Comparison of ENCODE assay signal across 17 mouse cellular contexts in the genomic region with DNA sequence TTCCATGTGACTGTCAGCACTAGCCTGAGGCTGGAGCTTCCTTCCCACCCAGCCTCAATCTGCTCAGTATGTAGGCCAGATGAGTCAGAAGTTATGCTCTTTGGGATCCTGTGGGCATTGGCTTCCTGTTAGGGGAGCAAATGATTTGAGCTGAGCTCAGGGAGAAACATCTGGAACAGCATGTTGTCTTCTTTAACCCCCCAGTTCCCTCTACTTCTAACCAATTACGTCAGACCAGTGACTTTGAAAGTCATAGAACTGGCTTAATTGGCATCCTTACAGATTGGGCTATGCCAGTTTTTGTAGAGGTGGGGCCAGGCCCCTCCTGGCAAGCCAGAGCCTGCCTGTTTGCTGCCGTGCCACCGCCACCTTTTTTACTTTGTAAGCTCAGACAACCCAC. TPM values are rescaled to one million over a fixed set of nuclear protein-coding genes. Genes with fewer than 3 reads are reported as not detected.
DNase-seq lines count a peak whose midpoint lies in the region; TF ChIP-seq lines count a peak whose summit lies in the region.
"Had no signal": no experiment of that assay in that cellular context is flagged by ENCODE, and none has a peak within 500 bp of the region (broad histone marks: within the 10 kb centered on the region; RNA-seq: fewer than 3 reads in every experiment).

No protein-coding gene starts in this region.

- TF ChIP-seq POLR2A in kidney, adult 2 months (IDR thresholded peaks at IDR 0.05; ENCODE audit: low read depth, low read length): no peak

- H3K4me1 ChIP-seq in kidney, adult 2 months (ENCODE audit: control insufficient read depth, insufficient read depth, low read length): peaks cover 67% of the 10 kb centered on the region

- TF ChIP-seq CTCF in kidney, adult 2 months (conservative IDR thresholded peaks at IDR 0.05; ENCODE audit: insufficient read depth, insufficient read length, low read depth, low read length): no peak

- DNase-seq in adrenal gland, postnatal 14 days: peak; percentile 36
- no peak for DNase-seq in adrenal gland, postnatal 4 days (ENCODE audit: low spot score in 2 of 2)
- DNase-seq in kidney, adult 2 months: peak; percentile 50
- DNase-seq in kidney, postnatal 14 days: no peak
- DNase-seq in urinary bladder, postnatal 14 days (ENCODE audit: low spot score): peak; percentile 54
- no peak for DNase-seq in urinary bladder, postnatal 36 days (ENCODE audit: low spot score in 2 of 2)
- no peak for DNase-seq in cerebellum, adult 11 months
- DNase-seq in frontal cortex, postnatal 10 days (ENCODE audit: low spot score in 2 of 2): no peak
- DNase-seq: B cell, adult 2 months; layer of hippocampus, postnatal 36 days; spleen, adult 18-20 months; thymus, postnatal 14 days had no signal

- H3K27ac ChIP-seq in kidney, adult 2 months (ENCODE audit: insufficient read depth, low read depth, low read length): peak overlapping the region; percentile 52
- H3K27ac ChIP-seq: forebrain, embryonic 10.5 days; heart, embryonic 13.5 days; liver, embryonic 14.5 days; midbrain, embryonic 12.5 days had no signal

- 29% methylated on average over 3 of the region's 3 CpGs for WGBS in kidney, adult 2 months

- no peaks in the 10 kb centered on the region for H3K27me3 ChIP-seq in kidney, adult 2 months (replicated peaks; ENCODE audit: control insufficient read depth, insufficient read depth, low read length)
- H3K27me3 ChIP-seq: heart, embryonic 13.5 days; midbrain, embryonic 12.5 days had no signal

- no peak overlapping the region for H3K4me3 ChIP-seq in kidney, adult 2 months (ENCODE audit: insufficient read depth, low read depth, low read length)
- H3K4me3 ChIP-seq: forebrain, embryonic 10.5 days; heart, embryonic 13.5 days; midbrain, embryonic 12.5 days had no signal

- no peaks in the 10 kb centered on the region for H3K36me3 ChIP-seq in kidney, adult 2 months (ENCODE audit: control insufficient read depth, insufficient read depth, low read length)
- H3K36me3 ChIP-seq: forebrain, embryonic 10.5 days; midbrain, embryonic 12.5 days had no signal

RNA-seq across cellular contexts. Expression of gene Tbc1d10a, which starts 4.1 kb away (rescaled TPM):
- total RNA-seq in adrenal gland, postnatal 14 days (2021): 15.6 and 18.2 TPM in 2 replicates
- total RNA-seq in adrenal gland, postnatal 4 days (2021): 10 to 100 TPM; 19.0 to 19.9 TPM
- 91.4 and 115 TPM in 2 replicates for polyA plus RNA-seq in kidney, adult 2 months (2012; rRNA removed)

RNA-seq across cellular contexts. Expression of gene Castor1, which starts 27.3 kb away (rescaled TPM):
- total RNA-seq in adrenal gland, postnatal 14 days (2021): 6.1 and 8.5 TPM in 2 replicates
- total RNA-seq in adrenal gland, postnatal 4 days (2021): 1 to 10 TPM; 6.3 to 6.6 TPM
- polyA plus RNA-seq in kidney, adult 2 months (2012; rRNA removed): 15.8 and 16.3 TPM in 2 replicates

RNA-seq across cellular contexts. Expression of gene Sf3a1, which starts 30.5 kb away (rescaled TPM):
- 43.7 and 49.8 TPM in 2 replicates for total RNA-seq in adrenal gland, postnatal 14 days (2021)
- total RNA-seq in adrenal gland, postnatal 4 days (2021): 10 to 100 TPM; 70.4 to 71.6 TPM
- polyA plus RNA-seq in kidney, adult 2 months (2012; rRNA removed): 21.0 and 21.1 TPM in 2 replicates

RNA-seq across cellular contexts. Expression of gene Ccdc157, which starts 30.6 kb away (rescaled TPM):
- total RNA-seq in adrenal gland, postnatal 14 days (2021): 8.7 and 11.5 TPM in 2 replicates
- total RNA-seq in adrenal gland, postnatal 4 days (2021): 10 to 100 TPM; 13.8 to 18.6 TPM
- polyA plus RNA-seq in kidney, adult 2 months (2012; rRNA removed): 9.6 and 12.1 TPM in 2 replicates

RNA-seq across cellular contexts. Expression of gene Osm, which starts 45.5 kb away (rescaled TPM):
- 0.41 TPM in 1 of 2 replicates, not detected in the other for total RNA-seq in adrenal gland, postnatal 14 days (2021)
- total RNA-seq in adrenal gland, postnatal 4 days (2021): under 1 TPM; 0.11 to 0.23 TPM
- polyA plus RNA-seq in kidney, adult 2 months (2012; rRNA removed): 0.07 and 0.20 TPM in 2 replicates
- total RNA-seq: layer of hippocampus, postnatal 36 days had no signal
- polyA plus RNA-seq: forebrain, embryonic 10.5 days; heart, embryonic 13.5 days; intestine, embryonic 14.5 days; midbrain, embryonic 12.5 days had no signal

Comparison
In these comparisons a context has a peak if more than half of its experiments do, and no peak if none do; other contexts are left out.
1. DNase-seq: peak in adrenal gland, postnatal 14 days (single experiment), kidney, adult 2 months (single experiment) and urinary bladder, postnatal 14 days (single experiment); none in adrenal gland, postnatal 4 days (0 of 2), kidney, postnatal 14 days (single experiment), urinary bladder, postnatal 36 days (0 of 2), cerebellum, adult 11 months (single experiment) and frontal cortex, postnatal 10 days (0 of 2).